In the genomic region with DNA sequence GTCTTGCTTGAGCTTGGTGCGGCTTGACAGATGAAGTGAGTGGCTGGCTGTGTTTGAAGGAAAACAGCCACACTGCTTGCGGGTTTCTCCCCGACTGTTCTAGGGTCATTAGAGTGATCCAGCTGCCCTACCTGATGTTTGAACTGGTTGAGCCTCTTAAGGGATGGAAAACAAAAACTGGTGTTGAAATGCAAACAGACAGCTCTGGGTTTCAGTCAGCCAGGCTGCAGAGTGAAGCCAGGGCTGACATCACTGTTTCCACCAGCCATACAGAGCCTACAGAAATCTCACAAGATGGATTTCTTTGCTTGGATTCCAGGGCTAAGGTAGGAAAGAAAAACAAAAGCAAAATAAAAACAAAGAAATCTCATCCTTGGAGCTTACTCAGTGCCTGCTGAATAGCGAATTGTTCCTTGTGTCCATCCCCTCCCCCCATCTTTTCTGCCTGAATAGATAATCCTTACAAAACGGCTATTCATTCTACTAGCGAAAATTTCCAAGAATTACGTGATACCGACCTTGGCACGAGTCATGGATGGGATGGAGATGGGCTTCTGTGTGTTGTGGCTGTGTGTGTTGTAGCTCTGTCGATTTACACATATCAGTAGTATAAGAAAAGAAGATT, we compare ENCODE assay signal across 10 mouse cellular contexts. TPM values are rescaled to one million over a fixed set of nuclear protein-coding genes. Genes with fewer than 3 reads are reported as not detected.
DNase-seq lines count a peak whose midpoint lies in the region; ATAC-seq and TF ChIP-seq lines count a peak whose summit lies in the region.
"Had no signal": no experiment of that assay in that cellular context is flagged by ENCODE, and none has a peak within 500 bp of the region (broad histone marks: within the 10 kb centered on the region; RNA-seq: fewer than 3 reads in every experiment).

No protein-coding gene starts in this region.

- peak; percentile 82 for DNase-seq in liver, adult 2 months (ENCODE audit: extremely low read depth, low read depth, low spot score)
- DNase-seq in liver, result no peak
- peak; percentile 58 for DNase-seq in embryonic facial prominence, embryonic 14.5 days (ENCODE audit: low spot score)
- DNase-seq in limb, embryonic 14.5 days (ENCODE audit: low spot score), result peak; percentile 45
- DNase-seq in spleen, adult 18-20 months, result no peak
- DNase-seq: gastrocnemius, postnatal 36 days; kidney, postnatal 25 days had no signal

- TF ChIP-seq POLR2A in liver, adult 2 months (IDR thresholded peaks at IDR 0.05; ENCODE audit: extremely low read depth, insufficient read depth, low read length), result no peak
- no peak for TF ChIP-seq POLR2A in limb, embryonic 14.5 days (IDR thresholded peaks at IDR 0.05; ENCODE audit: borderline replicate concordance, extremely low read depth, insufficient read depth, insufficient read length)

- peaks cover 10% of the 10 kb centered on the region for H3K4me1 ChIP-seq in liver, adult 2 months (ENCODE audit: control insufficient read depth, insufficient read depth, low read length)
- peaks cover 13% of the 10 kb centered on the region for H3K4me1 ChIP-seq in embryonic facial prominence, embryonic 14.5 days (ENCODE audit: control insufficient read depth, insufficient read depth, low read length)
- peaks cover 13% of the 10 kb centered on the region for H3K4me1 ChIP-seq in limb, embryonic 14.5 days (ENCODE audit: control insufficient read depth, insufficient read depth, low read length)
- H3K4me1 ChIP-seq in neural tube, embryonic 15.5 days, result peaks cover 10% of the 10 kb centered on the region

- H3K4me3 ChIP-seq in liver, adult 2 months (ENCODE audit: insufficient read depth, low read depth, low read length), result no peak overlapping the region
- no peak overlapping the region for H3K4me3 ChIP-seq in embryonic facial prominence, embryonic 14.5 days (ENCODE audit: low read depth, low read length)
- no peak overlapping the region for H3K4me3 ChIP-seq in limb, embryonic 14.5 days (replicated peaks; ENCODE audit: low read length)
- H3K4me3 ChIP-seq in neural tube, embryonic 15.5 days (replicated peaks), result no peak overlapping the region

- TF ChIP-seq CTCF in liver, adult 2 months (IDR thresholded peaks at IDR 0.05; ENCODE audit: low read depth, low read length), result no peak

- H3K36me3 ChIP-seq in liver, adult 2 months (ENCODE audit: control insufficient read depth, insufficient read depth, low read length), result no peaks in the 10 kb centered on the region
- H3K36me3 ChIP-seq in embryonic facial prominence, embryonic 14.5 days (ENCODE audit: control insufficient read depth, insufficient read depth, low read length), result no peaks in the 10 kb centered on the region
- no peaks in the 10 kb centered on the region for H3K36me3 ChIP-seq in limb, embryonic 14.5 days (ENCODE audit: control insufficient read depth, insufficient read depth, low read length)
- H3K36me3 ChIP-seq in neural tube, embryonic 15.5 days, result no peaks in the 10 kb centered on the region

- H3K27ac ChIP-seq in liver, adult 2 months (replicated peaks; ENCODE audit: insufficient read depth, low read depth, low read length), result no peak overlapping the region
- no peak overlapping the region for H3K27ac ChIP-seq in embryonic facial prominence, embryonic 14.5 days (replicated peaks; ENCODE audit: low read depth, low read length)
- H3K27ac ChIP-seq in limb, embryonic 14.5 days (replicated peaks; ENCODE audit: low read depth, low read length), result peak overlapping the region; percentile 67
- no peak overlapping the region for H3K27ac ChIP-seq in neural tube, embryonic 15.5 days (replicated peaks)

- peak overlapping the region; percentile 1; the same call in 1 of the 2 replicates for H3K4me2 ChIP-seq in embryonic facial prominence, embryonic 14.5 days (ENCODE audit: low read depth, low read length)
- no peak overlapping the region for H3K4me2 ChIP-seq in limb, embryonic 14.5 days (replicated peaks; ENCODE audit: low read depth, low read length, severe bottlenecking)
- H3K4me2 ChIP-seq in neural tube, embryonic 15.5 days, result peak overlapping the region; percentile 13; the same call in 1 of the 2 replicates

- ATAC-seq in embryonic facial prominence, embryonic 14.5 days (ENCODE audit: low read depth), result peak; percentile 45; the same call in 1 of the 2 replicates
- no peak for ATAC-seq in limb, embryonic 14.5 days (ENCODE audit: low FRiP score, low read depth)
- no peak for ATAC-seq in neural tube, embryonic 15.5 days (ENCODE audit: low FRiP score)
- no peak for ATAC-seq in cerebellum, adult (ENCODE audit: insufficient number of reproducible peaks, low FRiP score, low TSS enrichment)
- ATAC-seq in granulocyte monocyte progenitor cell, adult 5-6 weeks (replicated peaks; ENCODE audit: poor library complexity, severe bottlenecking), result no peak

- H3K9ac ChIP-seq in liver, adult 2 months (ENCODE audit: low read depth, low read length), result 0 out of 2 replicates have a peak overlapping the region, but pooled peaks have one; percentile 10
- no peak overlapping the region for H3K9ac ChIP-seq in embryonic facial prominence, embryonic 14.5 days (ENCODE audit: low read depth, low read length)
- H3K9ac ChIP-seq in limb, embryonic 14.5 days (ENCODE audit: low read depth, low read length, severe bottlenecking), result no peak overlapping the region
- H3K9ac ChIP-seq in neural tube, embryonic 15.5 days (replicated peaks), result no peak overlapping the region

- no peaks in the 10 kb centered on the region for H3K27me3 ChIP-seq in liver, adult 2 months (ENCODE audit: control insufficient read depth, insufficient read depth, low read length)
- H3K27me3 ChIP-seq in embryonic facial prominence, embryonic 14.5 days (replicated peaks; ENCODE audit: control insufficient read depth, insufficient read depth, low read length), result no peaks in the 10 kb centered on the region
- no peaks in the 10 kb centered on the region for H3K27me3 ChIP-seq in limb, embryonic 14.5 days (ENCODE audit: control insufficient read depth, insufficient read depth, low read length)
- H3K27me3 ChIP-seq in neural tube, embryonic 15.5 days (replicated peaks), result no peaks in the 10 kb centered on the region

- no peaks in the 10 kb centered on the region for H3K79me2 ChIP-seq in liver, adult 2 months (ENCODE audit: control insufficient read depth, insufficient read depth, low read length)

- no peaks in the 10 kb centered on the region for H3K9me3 ChIP-seq in embryonic facial prominence, embryonic 14.5 days (ENCODE audit: control insufficient read depth, low read length)
- no peaks in the 10 kb centered on the region for H3K9me3 ChIP-seq in limb, embryonic 14.5 days (ENCODE audit: control insufficient read depth, low read length)
- no peaks in the 10 kb centered on the region for H3K9me3 ChIP-seq in neural tube, embryonic 15.5 days (replicated peaks)

- WGBS in liver, adult 2 months, result 27% methylated on average over 10 of the region's 10 CpGs
- 23% methylated on average over 10 of the region's 10 CpGs for WGBS in embryonic facial prominence, embryonic 14.5 days
- 47% methylated on average over 10 of the region's 10 CpGs for WGBS in limb, embryonic 14.5 days
- 25% methylated on average over 10 of the region's 10 CpGs for WGBS in neural tube, embryonic 15.5 days

RNA-seq across cellular contexts. Expression of a gene that starts 37.4 kb away (rescaled TPM):
- total RNA-seq in liver, adult 2 months (2014; rRNA removed), result 19.5 and 20.4 TPM in 2 replicates
- polyA plus RNA-seq in liver, adult 2 months (2012; rRNA removed), result 1.3 and 1.8 TPM in 2 replicates
- polyA plus RNA-seq in embryonic facial prominence, embryonic 14.5 days (2014; fragmentation: Nextera tagmentation; extraction: Ambion mirVana), result 19.5 and 21.4 TPM in 2 replicates
- polyA plus RNA-seq in limb, embryonic 14.5 days (2012; rRNA removed), result 10.4 and 11.0 TPM in 2 replicates
- polyA plus RNA-seq in limb, embryonic 14.5 days (2014; fragmentation: Nextera tagmentation; extraction: Ambion mirVana), result 21.7 and 27.2 TPM in 2 replicates
- polyA plus RNA-seq in neural tube, embryonic 15.5 days (2015; fragmentation: Nextera tagmentation; extraction: Ambion mirVana), result 17.2 and 17.6 TPM in 2 replicates
- total RNA-seq in granulocyte monocyte progenitor cell, adult 5-6 weeks (2014; fragmentation: Nextera tagmentation), result 10.9 and 14.1 TPM in 2 replicates
- total RNA-seq in granulocyte monocyte progenitor cell, adult 5-6 weeks (2017), result 23.1 and 25.1 TPM in 2 replicates

Comparison
In these comparisons a context has a peak if more than half of its experiments do, and no peak if none do; other contexts are left out.
1. DNase-seq: peak in liver, adult 2 months (single experiment), embryonic facial prominence, embryonic 14.5 days (single experiment) and limb, embryonic 14.5 days (single experiment); none in liver (single experiment) and spleen, adult 18-20 months (0 of 2).